Mouse (Mus musculus): ENCODE measurements at regions not wholly inside any gene's neighbourhood (a gene's known extent, or its start where the extent isn't known, plus 50 kb on each side); places are given as distances from the start of the nearest gene placed in this dataset.

DNA sequence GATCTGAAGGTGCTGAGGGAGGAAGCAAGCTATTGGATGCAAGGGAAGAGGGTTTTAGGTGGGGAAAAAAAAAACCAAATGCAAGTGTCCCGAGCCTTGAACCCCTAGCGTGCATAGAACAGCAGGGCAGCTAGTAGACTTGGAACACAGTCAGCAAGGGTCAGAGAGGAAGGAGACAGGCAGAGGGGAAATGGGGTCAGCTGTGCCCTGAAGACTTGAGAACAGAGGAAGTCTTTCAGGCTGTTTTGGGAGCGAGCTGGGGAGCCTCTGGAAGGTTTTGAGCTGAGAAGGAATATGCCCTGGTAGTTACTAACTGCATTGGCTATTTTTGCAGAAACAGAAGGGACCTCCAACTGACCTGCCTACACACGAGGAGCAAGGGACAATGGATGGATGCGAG, 149.5 kb downstream of the Pten start:
- in situ Hi-C loops (cut with MboI; ENCODE audit: low pct_unique_long_range_greater_than_20kb): loop anchor here (5.0 kb wide), 1 partner anchor 150 kb away; the partner anchor contains the start of gene Pten
- CTCF ChIA-PET: interaction anchor here (1.0 to 1.8 kb wide), 2 partner anchors 8 to 17 kb away, joined by 3 to 5 read pairs; no protein-coding TSS in a partner anchor
- POLR2A ChIA-PET: no interaction called here
- no peaks in the 10 kb centered on the region for H3K27me3 ChIP-seq
- no peak for TF ChIP-seq CTCF (IDR thresholded peaks at IDR 0.05)
- no peak for DNase-seq (ENCODE audit: low read depth, low spot score)
- no peak for ATAC-seq

DNA sequence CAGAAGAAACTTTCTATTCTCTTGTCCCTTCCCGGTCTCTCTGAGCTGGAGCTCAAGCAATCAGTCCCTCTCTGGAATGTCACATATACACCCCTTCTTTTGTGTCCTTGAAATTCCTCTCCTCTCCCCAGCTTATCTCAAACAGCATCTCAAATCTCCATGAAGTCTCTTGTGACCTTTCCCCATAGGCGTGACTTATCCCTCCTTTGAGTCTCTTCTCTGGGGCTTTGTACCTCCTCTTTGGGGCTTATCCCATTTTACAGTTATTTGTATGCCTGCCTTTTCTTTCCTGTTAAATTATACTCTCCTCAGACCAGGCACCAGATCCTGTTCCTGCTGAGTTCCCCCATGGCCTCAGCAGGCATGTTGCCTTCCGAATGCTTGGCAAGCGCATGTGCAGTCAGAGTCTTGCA, 152.8 kb downstream of the Pten start:
- ChIA-PET CTCF (no interaction called here), POLR2A (interaction anchor here (0.5 kb wide), 1 partner anchor 12 kb away, joined by 3 read pairs; no protein-coding TSS in a partner anchor)
- ATAC-seq: no peak
- H3K27me3 ChIP-seq: no peaks in the 10 kb centered on the region
- in situ Hi-C loops (cut with MboI; ENCODE audit: low pct_unique_long_range_greater_than_20kb): no loop called here
- no peak for TF ChIP-seq CTCF (IDR thresholded peaks at IDR 0.05)
- no peak for DNase-seq (ENCODE audit: low read depth, low spot score)

DNA sequence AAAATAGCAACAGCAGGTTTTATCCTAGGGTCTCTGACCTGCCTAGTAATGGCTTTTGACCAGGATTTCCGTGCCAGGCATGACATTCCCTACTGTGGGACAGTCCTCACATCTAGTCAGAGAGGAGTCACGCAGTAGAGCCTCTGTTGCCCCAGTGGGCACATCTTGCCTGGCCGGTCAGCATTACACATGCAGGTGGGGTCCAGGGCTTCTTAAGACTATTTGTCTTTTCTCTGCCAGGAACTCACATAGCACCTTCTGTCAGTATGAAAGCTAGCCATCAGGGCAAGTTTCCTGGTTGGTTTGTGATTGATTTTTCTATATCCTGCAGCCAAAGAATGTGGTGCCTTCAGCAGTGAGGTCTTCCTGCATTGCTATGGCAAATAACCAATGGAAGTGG, 155.0 kb downstream of the Pten start:
- ATAC-seq: no peak
- H3K27me3 ChIP-seq: no peaks in the 10 kb centered on the region
- POLR2A ChIA-PET: no interaction called here
- CTCF ChIA-PET: no interaction called here
- TF ChIP-seq CTCF (IDR thresholded peaks at IDR 0.05): no peak
- in situ Hi-C loops (cut with MboI; ENCODE audit: low pct_unique_long_range_greater_than_20kb): no loop called here
- DNase-seq (ENCODE audit: low read depth, low spot score): no peak

DNA sequence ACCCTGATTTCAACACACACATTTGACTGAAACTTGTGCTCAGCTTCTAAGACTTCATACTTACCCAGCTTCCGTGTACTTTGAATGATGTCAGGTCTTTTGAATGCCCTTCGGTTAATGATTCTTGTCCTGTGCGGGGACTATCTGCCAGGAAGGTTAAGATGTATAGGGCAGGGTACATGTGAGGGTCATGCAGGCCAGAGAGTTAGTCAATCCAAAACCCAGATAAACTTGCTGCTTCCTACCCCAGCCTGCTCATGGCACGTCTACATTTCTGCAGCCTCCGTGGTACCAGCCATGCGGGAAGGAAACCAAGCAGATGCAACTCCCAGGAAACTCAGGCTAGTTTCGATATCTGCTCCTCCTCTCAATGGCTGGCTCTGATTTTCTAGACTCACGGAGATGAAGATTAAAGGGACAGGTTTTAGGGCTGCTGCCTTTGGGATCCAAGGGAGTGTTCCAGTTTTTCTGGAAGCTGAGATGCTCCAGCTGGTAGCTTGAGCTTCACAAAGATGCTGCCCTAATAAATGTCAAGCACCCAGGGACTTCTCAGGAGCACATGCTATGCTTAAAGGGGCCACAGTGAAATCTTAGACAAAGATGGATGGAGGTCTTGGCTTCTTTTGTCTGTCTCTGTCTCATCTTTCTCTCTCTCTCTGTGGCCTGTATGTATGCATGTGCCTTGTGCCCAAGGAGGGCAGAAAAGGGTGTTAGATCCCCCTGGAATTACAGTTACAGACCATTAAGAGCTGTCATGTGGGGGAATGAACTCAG, 159.4 kb downstream of the Pten start:
- ChIA-PET CTCF (interaction anchor here (1.0 to 1.6 kb wide), 2 partner anchors 9 to 310 kb away, joined by 3 to 5 read pairs; no protein-coding TSS in a partner anchor), POLR2A (interaction anchor here (0.7 kb wide), 1 partner anchor 88 kb away, joined by 3 read pairs; no protein-coding TSS in a partner anchor)
- no peaks in the 10 kb centered on the region for H3K27me3 ChIP-seq
- TF ChIP-seq CTCF (IDR thresholded peaks at IDR 0.05): no peak
- in situ Hi-C loops (cut with MboI; ENCODE audit: low pct_unique_long_range_greater_than_20kb): no loop called here
- ATAC-seq (no peak), DNase-seq (ENCODE audit: low read depth, low spot score) (no peak)

DNA sequence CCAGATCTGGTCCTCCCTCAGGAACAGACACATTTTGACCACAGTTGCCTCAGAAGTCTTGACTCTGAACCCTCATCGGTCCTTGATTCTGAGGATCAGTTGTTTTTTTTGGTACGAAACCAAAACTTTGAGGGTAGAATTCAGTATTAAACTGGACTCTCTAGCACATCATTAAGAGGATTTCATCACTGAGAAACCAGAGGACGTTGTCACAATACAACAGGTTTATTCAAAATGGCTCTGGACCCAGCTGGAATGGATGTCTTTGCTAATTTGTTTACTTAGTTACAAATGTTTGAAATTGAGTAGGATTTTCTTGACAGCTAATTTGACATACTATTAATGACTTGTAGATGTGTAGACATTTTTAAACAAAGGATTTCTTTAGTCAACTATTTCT, 163.7 kb downstream of the Pten start:
- CTCF ChIA-PET: no interaction called here
- no peak for DNase-seq (ENCODE audit: low read depth, low spot score)
- no peak for ATAC-seq
- POLR2A ChIA-PET: no interaction called here
- TF ChIP-seq CTCF (IDR thresholded peaks at IDR 0.05): no peak
- in situ Hi-C loops (cut with MboI; ENCODE audit: low pct_unique_long_range_greater_than_20kb): no loop called here
- no peaks in the 10 kb centered on the region for H3K27me3 ChIP-seq

DNA sequence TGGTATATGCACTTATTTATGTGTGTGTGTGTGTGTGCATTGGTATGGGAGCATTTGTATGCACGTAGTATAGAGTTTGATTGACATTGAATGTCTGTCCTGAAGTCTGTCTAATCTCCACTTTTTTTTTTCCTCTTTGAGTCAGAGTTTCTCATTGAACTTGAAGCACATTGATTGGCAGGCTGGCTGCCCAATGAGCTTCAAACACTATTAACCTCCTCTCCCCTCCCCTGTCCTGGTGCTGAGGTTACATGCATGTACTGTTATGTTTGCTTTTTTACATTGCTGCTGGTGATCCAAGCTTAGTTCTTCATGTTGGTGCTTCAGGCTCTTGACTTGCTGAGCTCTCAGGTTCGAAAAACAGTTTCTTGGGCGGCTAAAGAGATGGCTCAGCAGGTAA, 166.6 kb downstream of the Pten start:
- no peak for TF ChIP-seq CTCF (IDR thresholded peaks at IDR 0.05)

DNA sequence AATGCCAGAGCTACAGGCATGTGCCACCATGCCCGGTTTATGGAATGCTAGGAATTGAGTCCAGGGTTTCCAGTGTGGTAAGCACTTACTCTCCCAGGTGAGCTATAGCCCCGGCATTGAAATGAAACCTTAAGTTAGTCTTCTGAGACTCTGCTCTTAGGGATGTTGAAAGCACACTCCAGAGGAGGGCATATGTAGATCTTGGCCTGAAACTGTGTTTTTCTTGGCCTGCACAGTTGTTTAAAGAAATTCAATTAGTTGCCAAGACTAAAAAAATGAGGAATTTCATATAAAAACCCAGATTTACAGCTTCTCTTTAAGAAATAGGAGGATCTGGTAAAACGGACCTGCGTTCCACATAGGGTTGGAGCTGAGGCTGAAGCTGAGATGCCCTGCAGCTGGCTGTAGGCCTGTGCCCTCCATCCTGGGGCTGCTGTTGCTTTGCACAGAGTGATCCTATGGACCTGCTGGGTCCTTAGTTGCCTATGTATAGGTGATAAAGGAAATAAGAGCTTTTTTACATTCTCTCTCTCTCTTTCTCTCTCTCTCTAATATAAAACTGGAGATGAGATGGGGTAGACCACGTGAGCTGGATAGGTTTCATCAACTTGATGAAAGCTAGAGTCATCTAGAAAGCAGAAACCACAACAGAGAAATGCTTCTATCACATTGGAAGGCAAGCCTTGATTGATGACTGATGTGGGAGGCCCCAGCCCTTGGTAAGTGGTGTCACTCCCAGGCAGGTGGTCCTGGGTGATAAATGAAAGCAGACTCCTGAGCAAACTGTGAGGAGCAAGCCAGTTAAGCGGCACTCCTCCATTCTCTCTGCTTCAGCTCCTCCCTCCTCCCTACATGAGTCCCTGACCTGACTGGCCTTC, 168.6 kb downstream of the Pten start:
- no peak for TF ChIP-seq CTCF (IDR thresholded peaks at IDR 0.05)
- H3K27me3 ChIP-seq: no peaks in the 10 kb centered on the region
- ATAC-seq: peak; percentile 62
- in situ Hi-C loops (cut with MboI; ENCODE audit: low pct_unique_long_range_greater_than_20kb): no loop called here
- ChIA-PET CTCF (interaction anchor here (0.9 to 1.0 kb wide), 2 partner anchors 9 to 163 kb away, joined by 3 to 5 read pairs; no protein-coding TSS in a partner anchor), POLR2A (interaction anchor here (1.6 kb wide), 1 partner anchor 13 kb away, joined by 3 read pairs; no protein-coding TSS in a partner anchor)
- DNase-seq (ENCODE audit: low read depth, low spot score): no peak

More for the DNA sequence above, 166.6 kb downstream of the Pten start:
- ChIA-PET POLR2A (interaction anchor here (0.7 to 1.3 kb wide), 2 partner anchors 8 to 249 kb away, joined by 3 read pairs; no protein-coding TSS in a partner anchor), CTCF (interaction anchor here (0.9 kb wide), 1 partner anchor 17 kb away, joined by 3 read pairs; no protein-coding TSS in a partner anchor)
- ATAC-seq: no peak
- no peaks in the 10 kb centered on the region for H3K27me3 ChIP-seq
- no peak for DNase-seq (ENCODE audit: low read depth, low spot score)
- in situ Hi-C loops (cut with MboI; ENCODE audit: low pct_unique_long_range_greater_than_20kb): no loop called here

DNA sequence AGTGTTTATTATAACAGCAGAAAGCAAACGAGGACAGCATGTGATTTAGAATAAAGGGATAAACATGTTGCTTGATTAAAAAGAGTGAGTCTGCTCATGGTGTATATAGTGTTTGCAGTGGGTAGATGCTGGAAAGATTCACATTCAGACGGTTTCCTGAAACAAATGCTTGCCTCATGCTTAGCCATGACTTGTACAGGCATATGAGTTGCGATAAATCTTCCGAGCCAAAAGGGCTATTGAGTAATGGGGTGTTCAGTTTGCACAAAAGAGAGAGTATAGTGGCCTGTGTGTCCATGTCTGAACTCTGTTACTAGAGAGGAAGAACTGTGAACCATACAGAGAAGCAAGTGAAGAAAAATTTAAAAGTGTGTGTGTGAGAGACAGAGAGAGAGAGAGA, 169.3 kb downstream of the Pten start:
- ATAC-seq: no peak
- CTCF ChIA-PET: interaction anchor here (1.0 kb wide), 1 partner anchor 10 kb away, joined by 5 read pairs; no protein-coding TSS in a partner anchor
- no peaks in the 10 kb centered on the region for H3K27me3 ChIP-seq
- no peak for TF ChIP-seq CTCF (IDR thresholded peaks at IDR 0.05)
- POLR2A ChIA-PET: interaction anchor here (1.6 kb wide), 1 partner anchor 13 kb away, joined by 3 read pairs; no protein-coding TSS in a partner anchor
- in situ Hi-C loops (cut with MboI; ENCODE audit: low pct_unique_long_range_greater_than_20kb): no loop called here
- DNase-seq (ENCODE audit: low read depth, low spot score): no peak

DNA sequence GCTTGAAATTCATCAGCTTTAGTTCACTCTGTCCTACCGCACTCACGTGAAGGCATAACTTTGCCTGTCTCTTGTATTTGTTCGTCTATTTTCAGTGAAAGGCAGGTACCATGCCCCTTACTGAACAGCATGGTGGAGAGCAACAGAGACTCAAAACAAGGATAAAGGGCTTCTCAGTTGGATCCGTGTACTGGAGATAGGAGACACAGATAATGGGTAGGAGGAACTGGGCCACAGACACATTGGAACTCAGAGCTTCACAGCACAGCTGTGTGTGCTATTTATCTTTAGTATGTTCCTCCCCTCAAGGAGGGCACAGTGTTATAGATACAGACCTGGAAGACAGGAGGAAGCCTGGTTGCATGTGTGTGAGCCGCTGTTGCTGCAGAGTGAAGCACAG, 176.4 kb downstream of the Pten start:
- CTCF ChIA-PET: no interaction called here
- no peak for TF ChIP-seq CTCF (IDR thresholded peaks at IDR 0.05)
- in situ Hi-C loops (cut with MboI; ENCODE audit: low pct_unique_long_range_greater_than_20kb): no loop called here
- POLR2A ChIA-PET: no interaction called here
- DNase-seq (ENCODE audit: low read depth, low spot score) (no peak), ATAC-seq (no peak)
- no peaks in the 10 kb centered on the region for H3K27me3 ChIP-seq

DNA sequence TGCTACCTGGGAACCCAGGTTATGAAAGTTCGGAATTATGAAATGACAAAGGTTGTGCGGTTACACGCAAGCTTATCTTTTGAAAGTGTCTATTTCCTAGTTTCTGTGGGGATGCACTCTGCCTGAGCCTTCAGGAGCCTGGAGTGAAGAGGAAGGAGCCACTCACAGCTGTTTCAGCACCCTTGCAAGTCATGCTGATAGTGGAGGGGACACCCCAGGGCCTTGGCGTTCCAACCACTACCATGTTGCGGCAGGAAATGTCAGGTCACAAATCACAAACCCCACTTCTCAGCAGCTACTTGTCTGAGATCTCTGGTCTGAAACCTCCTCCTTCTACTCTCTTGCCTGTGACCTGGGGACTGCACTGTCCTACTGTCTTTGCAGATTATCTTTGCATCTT, 178.3 kb downstream of the Pten start:
- CTCF ChIA-PET: no interaction called here
- no peak for ATAC-seq

More for the DNA sequence above, 178.3 kb downstream of the Pten start:
- in situ Hi-C loops (cut with MboI; ENCODE audit: low pct_unique_long_range_greater_than_20kb): no loop called here
- no peak for DNase-seq (ENCODE audit: low read depth, low spot score)
- POLR2A ChIA-PET: no interaction called here
- no peak for TF ChIP-seq CTCF (IDR thresholded peaks at IDR 0.05)
- H3K27me3 ChIP-seq: no peaks in the 10 kb centered on the region
